In genomic region chr9:78112770-78113537, GRCm38 (mm10) we compare ENCODE assay signal across 8 mouse cellular contexts. TPM values are rescaled to one million over a fixed set of nuclear protein-coding genes. Genes with fewer than 3 reads are reported as not detected.
DNase-seq lines count a peak whose midpoint lies in the region; ATAC-seq and TF ChIP-seq lines count a peak whose summit lies in the region.

No protein-coding gene starts in this region.

- H3K4me1 ChIP-seq in bone marrow, adult 2 months (ENCODE audit: control insufficient read depth, insufficient read depth, low read length), result no peaks in the 10 kb centered on the region
- peaks cover 17% of the 10 kb centered on the region for H3K4me1 ChIP-seq in embryonic facial prominence, embryonic 14.5 days (ENCODE audit: control insufficient read depth, insufficient read depth, low read length)
- H3K4me1 ChIP-seq in limb, embryonic 14.5 days (ENCODE audit: control insufficient read depth, insufficient read depth, low read length), result peaks cover 19% of the 10 kb centered on the region
- H3K4me1 ChIP-seq in midbrain, embryonic 16.5 days (ENCODE audit: control insufficient read depth, insufficient read depth, low read length), result peaks cover 24% of the 10 kb centered on the region
- no peaks in the 10 kb centered on the region for H3K4me1 ChIP-seq in spleen, adult 2 months (ENCODE audit: control insufficient read depth, insufficient read depth, insufficient read length)

- peak overlapping the region; percentile 66; the same call in 1 of the 2 replicates for H3K27ac ChIP-seq in bone marrow, adult 2 months (ENCODE audit: control insufficient read depth, insufficient read depth, low read depth, low read length, poor library complexity)
- peak overlapping the region; percentile 95 for H3K27ac ChIP-seq in embryonic facial prominence, embryonic 14.5 days (replicated peaks; ENCODE audit: low read depth, low read length)
- H3K27ac ChIP-seq in limb, embryonic 14.5 days (replicated peaks; ENCODE audit: low read depth, low read length), result peak overlapping the region; percentile 92
- peak overlapping the region; percentile 98 for H3K27ac ChIP-seq in midbrain, embryonic 16.5 days (ENCODE audit: low read length)
- peak overlapping the region; percentile 35; the same call in 1 of the 2 replicates for H3K27ac ChIP-seq in spleen, adult 2 months (ENCODE audit: insufficient read depth, low read length)

- no peaks in the 10 kb centered on the region for H3K27me3 ChIP-seq in embryonic facial prominence, embryonic 14.5 days (replicated peaks; ENCODE audit: control insufficient read depth, insufficient read depth, low read length)
- no peaks in the 10 kb centered on the region for H3K27me3 ChIP-seq in limb, embryonic 14.5 days (ENCODE audit: control insufficient read depth, insufficient read depth, low read length)
- H3K27me3 ChIP-seq in midbrain, embryonic 16.5 days (ENCODE audit: control insufficient read depth, insufficient read depth, low read depth, low read length), result no peaks in the 10 kb centered on the region
- no peaks in the 10 kb centered on the region for H3K27me3 ChIP-seq in spleen, adult 2 months (ENCODE audit: control insufficient read depth, insufficient read depth, low read length)

- no peaks in the 10 kb centered on the region for H3K36me3 ChIP-seq in embryonic facial prominence, embryonic 14.5 days (ENCODE audit: control insufficient read depth, insufficient read depth, low read length)
- H3K36me3 ChIP-seq in limb, embryonic 14.5 days (ENCODE audit: control insufficient read depth, insufficient read depth, low read length), result no peaks in the 10 kb centered on the region
- H3K36me3 ChIP-seq in midbrain, embryonic 16.5 days (ENCODE audit: control insufficient read depth, insufficient read depth, low read length), result no peaks in the 10 kb centered on the region
- H3K36me3 ChIP-seq in spleen, adult 2 months (ENCODE audit: control insufficient read depth, insufficient read depth, low read length), result no peaks in the 10 kb centered on the region

- peak overlapping the region; percentile 86 for H3K4me3 ChIP-seq in bone marrow, adult 2 months (replicated peaks; ENCODE audit: control insufficient read depth, low read depth, low read length)
- H3K4me3 ChIP-seq in embryonic facial prominence, embryonic 14.5 days (ENCODE audit: low read depth, low read length), result peak overlapping the region; percentile 91
- H3K4me3 ChIP-seq in limb, embryonic 14.5 days (replicated peaks; ENCODE audit: low read length), result peak overlapping the region; percentile 93
- H3K4me3 ChIP-seq in midbrain, embryonic 16.5 days (ENCODE audit: low read depth, low read length), result peak overlapping the region; percentile 98
- H3K4me3 ChIP-seq in spleen, adult 2 months (ENCODE audit: extremely low read depth, insufficient read depth, insufficient read length), result peak overlapping the region; percentile 79

- peak; percentile 96 for DNase-seq in A20 (ENCODE audit: low read depth, low spot score)
- DNase-seq in embryonic facial prominence, embryonic 14.5 days (ENCODE audit: low spot score), result peak; percentile 95
- peak; percentile 95 for DNase-seq in heart, adult 8-10 months (ENCODE audit: low spot score)
- DNase-seq in kidney, adult 9 months, result peak; percentile 92
- DNase-seq in limb, embryonic 14.5 days (ENCODE audit: low spot score), result peak; percentile 91
- peak; percentile 63 to 88 for DNase-seq in spleen, adult 2 months (ENCODE audit: low read depth in 1 of 2, low spot score in 2 of 2)

- no peaks in the 10 kb centered on the region for H3K9me3 ChIP-seq in embryonic facial prominence, embryonic 14.5 days (ENCODE audit: control insufficient read depth, low read length)
- H3K9me3 ChIP-seq in limb, embryonic 14.5 days (ENCODE audit: control insufficient read depth, low read length), result no peaks in the 10 kb centered on the region
- no peaks in the 10 kb centered on the region for H3K9me3 ChIP-seq in midbrain, embryonic 16.5 days (replicated peaks; ENCODE audit: control insufficient read depth, low read length, poor library complexity, severe bottlenecking)

- TF ChIP-seq CTCF in bone marrow, adult 2 months (IDR thresholded peaks at IDR 0.05; ENCODE audit: control insufficient read depth, insufficient read depth, low read length), result peak; percentile 90
- TF ChIP-seq CTCF in spleen, adult 2 months (IDR thresholded peaks at IDR 0.05; ENCODE audit: extremely low read depth, insufficient read depth, insufficient read length, insufficient replicate concordance), result peak; percentile 95

- peak; percentile 53; the same call in 1 of the 2 replicates for TF ChIP-seq POLR2A in bone marrow, adult 2 months (IDR thresholded peaks at IDR 0.05; ENCODE audit: borderline replicate concordance, control insufficient read depth, low read depth, low read length)
- TF ChIP-seq POLR2A in limb, embryonic 14.5 days (IDR thresholded peaks at IDR 0.05; ENCODE audit: borderline replicate concordance, extremely low read depth, insufficient read depth, insufficient read length), result peak; percentile 96
- no peak for TF ChIP-seq POLR2A in spleen, adult 2 months (IDR thresholded peaks at IDR 0.05; ENCODE audit: low read depth, low read length)

- H3K4me2 ChIP-seq in embryonic facial prominence, embryonic 14.5 days (ENCODE audit: low read depth, low read length), result peak overlapping the region; percentile 78
- peak overlapping the region; percentile 63 for H3K4me2 ChIP-seq in limb, embryonic 14.5 days (replicated peaks; ENCODE audit: low read depth, low read length, severe bottlenecking)
- H3K4me2 ChIP-seq in midbrain, embryonic 16.5 days (ENCODE audit: low read length), result peak overlapping the region; percentile 78

- WGBS in bone marrow, adult 2 months, result under 1% methylated on average over 47 of the region's 47 CpGs
- WGBS in embryonic facial prominence, embryonic 14.5 days, result 2% methylated on average over 40 of the region's 47 CpGs
- 1% methylated on average over 45 of the region's 47 CpGs for WGBS in limb, embryonic 14.5 days
- WGBS in midbrain, embryonic 16.5 days, result 2% methylated on average over 46 of the region's 47 CpGs
- WGBS in spleen, adult 2 months, result 1% methylated on average over 47 of the region's 47 CpGs

- peak; percentile 87 for ATAC-seq in embryonic facial prominence, embryonic 14.5 days (ENCODE audit: low read depth)
- peak; percentile 76 for ATAC-seq in limb, embryonic 14.5 days (ENCODE audit: low FRiP score, low read depth)
- peak; percentile 79 for ATAC-seq in midbrain, embryonic 16.5 days

- H3K9ac ChIP-seq in embryonic facial prominence, embryonic 14.5 days (ENCODE audit: low read depth, low read length), result peak overlapping the region; percentile 95
- peak overlapping the region; percentile 99 for H3K9ac ChIP-seq in limb, embryonic 14.5 days (ENCODE audit: low read depth, low read length, severe bottlenecking)
- H3K9ac ChIP-seq in midbrain, embryonic 16.5 days (ENCODE audit: low read depth, low read length), result peak overlapping the region; percentile 99

RNA-seq across cellular contexts. Expression of gene Ick, which starts 4.0 kb away (rescaled TPM):
- polyA plus RNA-seq in bone marrow, adult 2 months (2011; ENCODE audit: insufficient read depth, insufficient read length, low replicate concordance, missing spikeins), result 4.4 and 6.5 TPM in 2 replicates
- polyA plus RNA-seq in embryonic facial prominence, embryonic 14.5 days (2014; fragmentation: Nextera tagmentation; extraction: Ambion mirVana), result 23.4 and 23.6 TPM in 2 replicates
- 10 to 100 TPM; 12.7 to 14.3 (median 13.3) TPM for total RNA-seq in heart, adult 8-10 months (2022)
- polyA plus RNA-seq in limb, embryonic 14.5 days (2012; rRNA removed), result 31.0 and 35.2 TPM in 2 replicates
- 25.4 and 29.3 TPM in 2 replicates for polyA plus RNA-seq in limb, embryonic 14.5 days (2014; fragmentation: Nextera tagmentation; extraction: Ambion mirVana)
- 42.5 and 44.5 TPM in 2 replicates for polyA plus RNA-seq in midbrain, embryonic 16.5 days (2015; fragmentation: Nextera tagmentation; extraction: Ambion mirVana)
- polyA plus RNA-seq in spleen, adult 2 months (2012; rRNA removed), result 3.0 and 4.0 TPM in 2 replicates

RNA-seq across cellular contexts. Expression of gene Fbxo9, which starts 4.1 kb away (rescaled TPM):
- 66.8 and 99.1 TPM in 2 replicates for polyA plus RNA-seq in bone marrow, adult 2 months (2011; ENCODE audit: insufficient read depth, insufficient read length, low replicate concordance, missing spikeins)
- 43.5 and 46.5 TPM in 2 replicates for polyA plus RNA-seq in embryonic facial prominence, embryonic 14.5 days (2014; fragmentation: Nextera tagmentation; extraction: Ambion mirVana)
- total RNA-seq in heart, adult 8-10 months (2022), result 10 to 100 TPM; 30.9 to 50.6 (median 45.5) TPM
- polyA plus RNA-seq in limb, embryonic 14.5 days (2012; rRNA removed), result 61.4 and 65.6 TPM in 2 replicates
- 43.6 and 44.2 TPM in 2 replicates for polyA plus RNA-seq in limb, embryonic 14.5 days (2014; fragmentation: Nextera tagmentation; extraction: Ambion mirVana)
- polyA plus RNA-seq in midbrain, embryonic 16.5 days (2015; fragmentation: Nextera tagmentation; extraction: Ambion mirVana), result 74.0 and 81.0 TPM in 2 replicates
- 61.7 and 79.8 TPM in 2 replicates for polyA plus RNA-seq in spleen, adult 2 months (2012; rRNA removed)

Comparison
In these comparisons a context has a peak if more than half of its experiments do, and no peak if none do; other contexts are left out.
1. Peak in every context shown above with its lines: DNase-seq, ATAC-seq, H3K4me3 ChIP-seq and H3K27ac ChIP-seq.
2. H3K27ac ChIP-seq: peak in every context shown above with its lines; median percentile 98 in midbrain, embryonic 16.5 days; 95 in embryonic facial prominence, embryonic 14.5 days; 92 in limb, embryonic 14.5 days; 66 in bone marrow, adult 2 months; 35 in spleen, adult 2 months.